Mouse (Mus musculus) heart, postnatal 14 days (tissue): ENCODE data around the gene Ncaph2. TPM values are rescaled to one million over a fixed set of nuclear protein-coding genes. Genes with fewer than 3 reads are reported as not detected.

Source experiments
- microRNA-seq, 2 experiments: library from miRNA; unstranded; fragments of <30 nt; microRNA quantifications; one replicate each; pipeline ENCODE4 v1.2.0; 2021 to 2022
- total RNA-seq, 2 experiments: library from RNA; stranded (reverse); gene quantifications; 2 replicates each; pipeline ENCODE4 v1.2.3; 2021

Ncaph2 gene
- total RNA-seq, 2 experiments from 2014 or later = 56.0 to 64.7 TPM

Small RNA genes within 50 kb of the gene (microRNA-seq; reads per million reads assigned to microRNA genes)
- gene Mir6959 = 1.6 to 6.5 reads per million in 2 experiments

Other genes with a start within 250 kb of the Ncaph2 start
- gene Tubgcp6, start 232.6 kb upstream of the Ncaph2 start, total RNA-seq = 10 to 100 TPM; 12.0 to 12.7 TPM
- gene Hdac10, start 227.0 kb upstream of the Ncaph2 start, total RNA-seq = 1 to 10 TPM; 7.2 to 8.4 TPM
- gene Mapk12, start 215.0 kb upstream of the Ncaph2 start, total RNA-seq = 10 to 100 TPM; 16.8 to 18.7 TPM
- gene Mapk11, start 206.1 kb upstream of the Ncaph2 start, total RNA-seq = 1 to 10 TPM; 2.3 to 3.7 TPM
- 100 to 1,000 TPM in 1 of 2 experiments, 10 to 100 TPM in 1; 98.2 to 101 TPM for gene Plxnb2, start 174.9 kb upstream of the Ncaph2 start, total RNA-seq
- 10 to 100 TPM in 1 of 2 experiments, 1 to 10 TPM in 1; 9.7 to 10.1 TPM for gene Dennd6b, start 159.2 kb upstream of the Ncaph2 start, total RNA-seq
- 10 to 100 TPM; 57.8 to 61.2 TPM for gene Ppp6r2, start 144.2 kb upstream of the Ncaph2 start, total RNA-seq
- gene Sbf1, start 40.4 kb upstream of the Ncaph2 start, total RNA-seq = 10 to 100 TPM; 70.7 to 74.7 TPM
- gene Adm2, start 33.0 kb upstream of the Ncaph2 start, total RNA-seq = not detected
- not detected for gene Miox, start 21.3 kb upstream of the Ncaph2 start, total RNA-seq
- gene Lmf2, start 60 bp upstream of the Ncaph2 start, total RNA-seq = 10 to 100 TPM; 33.1 to 38.3 TPM
- 10 to 100 TPM; 19.7 to 21.4 TPM for gene Sco2, start 18.1 kb downstream of the Ncaph2 start, total RNA-seq
- under 1 TPM; 0.20 to 0.74 TPM for gene Tymp, start 21.3 kb downstream of the Ncaph2 start, total RNA-seq
- 1 to 10 TPM in 1 of 2 experiments, under 1 TPM in 1; 0.76 to 1.6 TPM for gene Odf3b, start 23.6 kb downstream of the Ncaph2 start, total RNA-seq
- gene Klhdc7b, start 29.2 kb downstream of the Ncaph2 start, total RNA-seq = not detected
- not detected for gene Syce3, start 54.8 kb downstream of the Ncaph2 start, total RNA-seq
- 100 to 1,000 TPM; 596 TPM for gene Cpt1b, start 70.1 kb downstream of the Ncaph2 start, total RNA-seq
- 1 to 10 TPM; 1.6 to 2.9 TPM for gene C730034F03Rik, start 73.9 kb downstream of the Ncaph2 start, total RNA-seq
- gene Gm44502, start 74.0 kb downstream of the Ncaph2 start, total RNA-seq = 10 to 100 TPM; 11.0 to 14.6 TPM
- gene Chkb, start 74.2 kb downstream of the Ncaph2 start, total RNA-seq = 10 to 100 TPM; 50.9 to 59.9 TPM
- under 1 TPM; 0.05 to 0.31 TPM for gene Mapk8ip2, start 98.2 kb downstream of the Ncaph2 start, total RNA-seq
- 10 to 100 TPM; 13.7 to 15.5 TPM for gene Arsa, start 121.7 kb downstream of the Ncaph2 start, total RNA-seq
- 10 to 100 TPM; 78.7 to 83.9 TPM for gene Shank3, start 143.9 kb downstream of the Ncaph2 start, total RNA-seq
- gene Acr, start 212.6 kb downstream of the Ncaph2 start, total RNA-seq = under 1 TPM; 0.15 to 0.53 TPM
- gene Rabl2, start 236.2 kb downstream of the Ncaph2 start, total RNA-seq = 1 to 10 TPM; 5.0 to 7.5 TPM